Mouse (Mus musculus) CH12.LX (cell line): ENCODE measurements around the gene Iqschfp. TPM values are rescaled to one million over a fixed set of nuclear protein-coding genes. Genes with fewer than 3 reads are reported as not detected.

Experiments used
- DNase-seq: peaks from one replicate; pipeline ENCODE4 v3.0.0-alpha.2; 2013; ENCODE audit errors: extremely low read depth
- H3K27ac ChIP-seq: 2 replicates; pipeline ENCODE4 v1.5.1; 2012; ENCODE audit warnings: low read depth, mild to moderate bottlenecking, control low read depth, moderate library complexity; ENCODE audit not compliant: insufficient read depth
- H3K27me3 ChIP-seq: replicated peaks from 2 replicates; pipeline ENCODE3; 2012; ENCODE audit warnings: inconsistent platforms
- H3K36me3 ChIP-seq, 2 experiments: replicated peaks in 1 of 2; 2 replicates each; pipeline versions ENCODE3 to v1.6.1; 2012; ENCODE audit warnings: inconsistent platforms in 1 of 2, low read length in 1 of 2, mild to moderate bottlenecking in 1 of 2, mixed read lengths in 1 of 2, moderate library complexity in 1 of 2; ENCODE audit not compliant: control insufficient read depth in 1 of 2, insufficient read depth in 1 of 2
- H3K4me1 ChIP-seq, 2 experiments: 2 replicates each; pipeline ENCODE4 v1.6.1; 2012; ENCODE audit warnings: inconsistent platforms in 1 of 2, moderate library complexity in 1 of 2; ENCODE audit not compliant: insufficient read depth in 2 of 2, control insufficient read depth in 1 of 2
- H3K4me2 ChIP-seq: 2 replicates; pipeline ENCODE4 v1.6.1; 2012; ENCODE audit warnings: low read depth, mild to moderate bottlenecking, control low read depth; ENCODE audit not compliant: poor library complexity, insufficient read depth, severe bottlenecking
- H3K4me3 ChIP-seq, 3 experiments: fragments of 150-350 bp in 1 of 3; sonication (generic) in 1 of 3; replicated peaks in 1 of 3; 2 replicates each; pipeline versions ENCODE3 to v1.5.1; 2011 to 2012; ENCODE audit warnings: low read depth in 2 of 3, low read length in 2 of 3, mild to moderate bottlenecking in 2 of 3, moderate library complexity in 2 of 3, control low read depth in 1 of 3, improper control_type of control experiment in 1 of 3, inconsistent platforms in 1 of 3, mixed read lengths in 1 of 3; ENCODE audit not compliant: poor library complexity in 1 of 3
- H3K79me2 ChIP-seq: replicated peaks from 2 replicates; pipeline ENCODE4 v1.6.1; 2012; ENCODE audit warnings: mild to moderate bottlenecking, moderate library complexity; ENCODE audit not compliant: control insufficient read depth, poor library complexity, insufficient read depth, severe bottlenecking; ENCODE audit errors: extremely low read depth
- H3K9ac ChIP-seq: 2 replicates; pipeline ENCODE4 v1.6.1; 2012; ENCODE audit warnings: low read depth, mild to moderate bottlenecking, control low read depth, moderate library complexity; ENCODE audit not compliant: insufficient read depth
- H3K9me3 ChIP-seq: replicated peaks from 2 replicates; pipeline ENCODE3; 2012; ENCODE audit warnings: low read length, inconsistent platforms, mixed read lengths
- CHD2 ChIP-seq: IDR thresholded peaks from 2 replicates; pipeline ENCODE4 v1.6.1; 2011; ENCODE audit warnings: low read length, improper control_type of control experiment
- CTCF ChIP-seq, 2 experiments: IDR thresholded peaks in 1 of 2; conservative IDR thresholded peaks in 1 of 2; 2 replicates each; pipeline ENCODE4 v1.5.1; 2011 to 2012; ENCODE audit warnings: low read depth in 2 of 2, low read length in 2 of 2, improper control_type of control experiment in 1 of 2, inconsistent platforms in 1 of 2, mild to moderate bottlenecking in 1 of 2, moderate library complexity in 1 of 2
- E2F4 ChIP-seq: IDR thresholded peaks from 2 replicates; pipeline ENCODE4 v1.6.1; 2011; ENCODE audit warnings: low read depth, low read length, improper control_type of control experiment; ENCODE audit not compliant: insufficient replicate concordance
- ELF1 ChIP-seq: IDR thresholded peaks from 2 replicates; pipeline ENCODE4 v1.6.1; 2014; ENCODE audit warnings: low read depth, mild to moderate bottlenecking, inconsistent platforms, low read length, improper control_type of control experiment
- EP300 ChIP-seq: IDR thresholded peaks from 2 replicates; pipeline ENCODE4 v1.6.1; 2011; ENCODE audit warnings: low read length, improper control_type of control experiment
- ETS1 ChIP-seq: conservative IDR thresholded peaks from 2 replicates; pipeline ENCODE4 v1.6.1; 2012; ENCODE audit warnings: low read depth, mild to moderate bottlenecking, inconsistent platforms, low read length, improper control_type of control experiment, moderate library complexity
- GABPA ChIP-seq: IDR thresholded peaks from 2 replicates; pipeline ENCODE4 v1.6.1; 2012; ENCODE audit warnings: low read depth, low read length, improper control_type of control experiment, inconsistent platforms; ENCODE audit not compliant: insufficient replicate concordance
- HCFC1 ChIP-seq: IDR thresholded peaks from 2 replicates; pipeline ENCODE4 v1.6.1; 2012; ENCODE audit warnings: low read depth, mild to moderate bottlenecking, inconsistent platforms, low read length, improper control_type of control experiment
- IRF4 ChIP-seq: IDR thresholded peaks from 2 replicates; pipeline ENCODE4 v1.6.1; 2014; ENCODE audit warnings: low read depth, mild to moderate bottlenecking, inconsistent platforms, low read length, improper control_type of control experiment
- JUND ChIP-seq: conservative IDR thresholded peaks from 2 replicates; pipeline ENCODE4 v1.6.1; 2011; ENCODE audit warnings: low read depth, low read length, improper control_type of control experiment
- KAT2A ChIP-seq: IDR thresholded peaks from 2 replicates; pipeline ENCODE4 v1.6.1; 2012; ENCODE audit warnings: low read length, improper control_type of control experiment, inconsistent platforms; ENCODE audit not compliant: insufficient replicate concordance
- MAZ ChIP-seq: IDR thresholded peaks from 2 replicates; pipeline ENCODE4 v1.6.1; 2012; ENCODE audit warnings: low read depth, mild to moderate bottlenecking, inconsistent platforms, low read length, improper control_type of control experiment, moderate library complexity
- POLR2A ChIP-seq: IDR thresholded peaks from 2 replicates; pipeline ENCODE4 v1.6.1; 2011; ENCODE audit warnings: low read depth, mild to moderate bottlenecking, improper control_type of control experiment, low read length
- RAD21 ChIP-seq: IDR thresholded peaks from 2 replicates; pipeline ENCODE4 v1.6.1; 2011; ENCODE audit warnings: low read depth, mild to moderate bottlenecking, low read length, improper control_type of control experiment, moderate library complexity
- SMC3 ChIP-seq: IDR thresholded peaks from 2 replicates; pipeline ENCODE4 v1.6.1; 2011; ENCODE audit warnings: low read depth, low read length, improper control_type of control experiment
- UBTF ChIP-seq: IDR thresholded peaks from 2 replicates; pipeline ENCODE4 v1.6.1; 2012; ENCODE audit warnings: low read depth, mild to moderate bottlenecking, inconsistent platforms, low read length, improper control_type of control experiment, moderate library complexity
- USF1 ChIP-seq: IDR thresholded peaks from 2 replicates; pipeline ENCODE4 v1.6.1; 2014; ENCODE audit warnings: low read depth, mild to moderate bottlenecking, inconsistent platforms, low read length, improper control_type of control experiment
- USF2 ChIP-seq: conservative IDR thresholded peaks from 2 replicates; pipeline ENCODE4 v1.6.1; 2011; ENCODE audit warnings: low read depth, low read length, improper control_type of control experiment
- ZC3H11A ChIP-seq: IDR thresholded peaks from 2 replicates; pipeline ENCODE4 v1.6.1; 2012; ENCODE audit warnings: low read depth, mild to moderate bottlenecking, inconsistent platforms, low read length, improper control_type of control experiment
- ZNF384 ChIP-seq: IDR thresholded peaks from 2 replicates; pipeline ENCODE4 v1.6.1; 2012; ENCODE audit warnings: low read depth, low read length, improper control_type of control experiment, inconsistent platforms
- dilution Hi-C: fragments of 300-500 bp; cut with MboI; formaldehyde crosslinking; loops from 2 replicates; pipeline ENCODE4 v1.14.3; 2020; ENCODE audit warnings: low sequenced_read_pairs; ENCODE audit not compliant: extremely low pct_unique_long_range_greater_than_20kb, extremely low pct_ligation_motif_present
- in situ Hi-C: fragments of 300-500 bp; cut with MboI; formaldehyde crosslinking; loops from 3 replicates; pipeline ENCODE4 v1.14.3; 2019; ENCODE audit warnings: low sequenced_read_pairs, low pct_ligation_motif_present, low pct_unique_long_range_greater_than_20kb, mixed read lengths
- polyA plus RNA-seq: library from polyadenylated mRNA; unstranded; fragments of >175 nt; gene quantifications from 2 replicates; pipeline ENCODE4 v1.2.1, GENCODE M21; 2012; ENCODE audit warnings: low read depth; ENCODE audit not compliant: insufficient read length
- total RNA-seq, 2 experiments: library from RNA; depleted of rRNA; stranded (reverse); fragments of 300-350 nt in 1 of 2; fragments of >200 nt in 1 of 2; gene quantifications; 2 replicates each; pipeline ENCODE4 v1.2.3; 2012 to 2014

Gene Iqschfp
- total and polyA plus RNA-seq, 3 experiments: 0.13 to 0.25 TPM; not detected in 1

DNA sequence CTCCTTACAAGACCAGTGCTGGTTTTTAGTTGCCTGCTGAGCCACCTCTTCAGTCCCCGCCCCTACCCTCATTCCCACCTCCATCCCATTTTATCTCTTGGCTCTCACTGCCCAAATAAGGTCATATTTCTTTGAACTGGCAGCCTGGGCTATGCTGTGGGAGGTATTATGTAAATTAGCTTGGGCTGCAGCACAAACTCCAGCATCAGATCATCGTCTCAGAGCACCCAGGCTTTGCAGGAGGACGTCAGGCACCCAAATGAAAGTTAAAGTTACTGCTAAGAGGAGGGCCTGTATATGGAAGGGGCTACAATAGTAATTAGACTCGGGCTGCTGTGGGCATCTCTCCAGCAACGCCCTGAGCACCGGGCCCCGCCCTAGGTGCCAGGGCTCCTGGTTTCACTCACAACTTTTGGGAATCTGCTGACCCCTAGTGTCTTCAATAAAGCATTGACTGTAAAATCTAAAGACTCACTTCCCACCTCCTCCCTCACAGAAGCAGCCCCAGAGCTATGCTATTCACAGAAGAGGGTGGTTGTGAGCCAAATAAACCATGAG is 651.0 kb downstream of the Iqschfp start:
- in situ Hi-C loops: loop anchor here (5.0 to 25.0 kb wide), 2 partner anchors 486 to 931 kb away; no protein-coding TSS in a partner anchor
- peak overlapping the region in 1 of 3 experiments; percentile 47 for H3K4me3 ChIP-seq
- dilution Hi-C loops: no loop called here
- H3K79me2 ChIP-seq: no peaks in the 10 kb centered on the region
- no peak overlapping the region for H3K27ac ChIP-seq
- TF ChIP-seq EP300: no peak
- TF ChIP-seq E2F4: no peak
- peak in 1 of 2 experiments; percentile 84; a peak in 3 of 4 replicates for TF ChIP-seq CTCF (conservative IDR thresholded peaks at IDR 0.05 in 1 of 2, IDR thresholded peaks at IDR 0.05 in 1 of 2; ENCODE audit: low read depth in 2 of 2, low read length in 2 of 2)
- TF ChIP-seq IRF4: peak; percentile 63
- TF ChIP-seq ZNF384: no peak
- peak; percentile 82; the same call in 1 of the 2 replicates for TF ChIP-seq MAZ
- no peak for TF ChIP-seq ELF1
- 0 out of 2 replicates have a peak, but pooled peaks have one; percentile 27 for TF ChIP-seq JUND
- TF ChIP-seq SMC3: peak; percentile 72
- TF ChIP-seq RAD21: peak; percentile 92
- no peaks in the 10 kb centered on the region for H3K9me3 ChIP-seq
- no peaks in the 10 kb centered on the region for H3K27me3 ChIP-seq
- no peaks in the 10 kb centered on the region for H3K36me3 ChIP-seq
- DNase-seq: peak; percentile 77
- H3K4me1 ChIP-seq: peaks cover 2 to 12% of the 10 kb centered on the region in 2 experiments; a peak in 2 of 4 replicates
- H3K4me2 ChIP-seq: peak overlapping the region; percentile 85
- no peak overlapping the region for H3K9ac ChIP-seq

GRCm38 (mm10) chr3:68544811-68545210 is 652.8 kb downstream of the Iqschfp start:
- H3K9me3 ChIP-seq: no peaks in the 10 kb centered on the region
- no peak overlapping the region for H3K9ac ChIP-seq
- dilution Hi-C loops: no loop called here
- no peaks in the 10 kb centered on the region for H3K27me3 ChIP-seq
- no peaks in the 10 kb centered on the region for H3K36me3 ChIP-seq
- H3K4me3 ChIP-seq: no peak overlapping the region
- no peak for TF ChIP-seq E2F4
- TF ChIP-seq GABPA: no peak
- TF ChIP-seq USF2: no peak
- in situ Hi-C loops: loop anchor here (5.0 to 25.0 kb wide), 2 partner anchors 488 to 933 kb away; no protein-coding TSS in a partner anchor
- no peaks in the 10 kb centered on the region for H3K79me2 ChIP-seq
- peak; percentile 14 for DNase-seq
- no peak overlapping the region for H3K27ac ChIP-seq
- H3K4me2 ChIP-seq: no peak overlapping the region
- H3K4me1 ChIP-seq: peaks cover 2 to 12% of the 10 kb centered on the region in 2 experiments; a peak in 2 of 4 replicates

DNA sequence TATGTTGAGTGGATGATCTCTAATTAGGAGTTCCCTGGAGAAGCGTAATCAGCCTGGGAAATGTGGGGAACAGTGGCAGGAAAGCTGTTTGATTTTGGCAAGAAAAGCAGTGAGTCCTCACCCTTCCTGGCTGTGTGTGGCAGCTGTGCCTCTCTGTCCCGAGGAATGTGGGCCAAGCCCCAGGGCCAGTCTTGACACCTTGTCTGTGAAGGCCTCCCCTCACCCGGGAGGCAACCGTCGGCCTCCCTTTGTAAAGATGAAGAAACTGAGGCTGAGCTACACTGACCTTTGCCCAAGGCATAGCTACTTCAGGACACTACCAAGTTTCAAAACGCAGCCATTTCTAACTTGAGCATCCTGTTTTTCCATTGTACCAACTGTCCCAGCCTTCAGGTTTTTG is 653.9 kb downstream of the Iqschfp start:
- Histone ChIP-seq H3K4me1 (peaks cover 2 to 12% of the 10 kb centered on the region in 2 experiments; a peak in 2 of 4 replicates), H3K79me2 (no peaks in the 10 kb centered on the region), H3K9me3 (no peaks in the 10 kb centered on the region), H3K27me3 (no peaks in the 10 kb centered on the region), H3K4me2 (no peak overlapping the region), H3K9ac (no peak overlapping the region), H3K4me3 (no peak overlapping the region), H3K36me3 (no peaks in the 10 kb centered on the region), H3K27ac (no peak overlapping the region)
- TF ChIP-seq ZC3H11A (no peak), CHD2 (no peak), UBTF (no peak), USF1 (no peak), KAT2A (no peak), JUND (no peak), ETS1 (no peak), E2F4 (no peak), POLR2A (no peak), USF2 (no peak), HCFC1 (no peak)
- dilution Hi-C loops (no loop called here), in situ Hi-C loops (loop anchor here (25.0 kb wide), 1 partner anchor 934 kb away; no protein-coding TSS in a partner anchor)
- no peak for DNase-seq
